Mouse (Mus musculus) kidney, postnatal 4 days (tissue): ENCODE measurements around the gene Cldn10.

Experiments
- DNase-seq, 2 experiments: peaks; one replicate each; pipeline ENCODE4 v3.0.0; 2021; ENCODE audit warnings: mixed read lengths in 2 of 2

Cldn10 gene

GRCm38 (mm10) chr14:118922251-118922650, 134.5 kb downstream of the Cldn10 start:
- DNase-seq = peak in 1 of 2 experiments; percentile 21

- DNase-seq = peak; percentile 62 to 73
Measured at GRCm38 (mm10) chr14:118922667-118923184, 135.0 kb downstream of the Cldn10 start.
